Mouse (Mus musculus) lung, postnatal 10 days (tissue): ENCODE data around the gene Slc2a8.
A peak's percentile ranks its signal among the peaks of the same experiment; 100 is the strongest.

Experiments used
- DNase-seq: peaks from one replicate; pipeline ENCODE4 v3.0.0; 2021

Gene Slc2a8

DNA sequence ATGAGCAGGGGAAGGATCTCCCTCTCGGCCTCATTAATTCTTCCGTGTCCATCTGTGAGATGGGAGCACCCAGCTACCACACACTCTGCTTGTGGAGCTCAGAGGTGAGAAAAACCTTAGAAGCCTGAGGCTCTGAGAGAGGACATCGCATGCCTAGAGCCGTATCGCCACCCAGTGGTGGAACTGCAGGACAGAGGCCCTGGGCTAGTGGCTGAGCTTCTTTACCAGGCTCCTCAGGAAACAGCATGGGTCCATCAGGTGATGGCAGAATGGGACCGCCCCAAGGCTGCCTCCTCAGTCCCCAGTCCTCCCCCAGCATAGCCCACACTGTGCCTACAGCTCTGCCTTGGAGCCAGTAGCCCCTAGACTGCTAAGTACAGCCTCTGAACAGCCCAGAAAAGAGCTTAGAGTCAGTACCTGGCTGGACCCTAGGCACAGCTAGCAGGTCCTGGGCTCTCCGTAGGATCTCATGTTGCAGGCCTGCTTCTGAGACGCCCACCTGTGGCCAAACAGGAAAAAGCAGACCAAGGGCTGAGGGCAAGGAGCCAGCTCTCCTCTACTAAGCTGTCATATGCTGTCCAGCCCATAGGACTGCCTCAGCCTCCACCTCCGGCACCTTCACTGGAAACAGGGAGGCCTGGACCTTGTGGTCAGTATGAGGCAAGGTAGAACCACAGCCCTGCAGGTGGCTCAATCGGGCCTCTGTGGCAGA, 53.5 kb downstream of the Slc2a8 start:
- DNase-seq: peak; percentile 91

DNA sequence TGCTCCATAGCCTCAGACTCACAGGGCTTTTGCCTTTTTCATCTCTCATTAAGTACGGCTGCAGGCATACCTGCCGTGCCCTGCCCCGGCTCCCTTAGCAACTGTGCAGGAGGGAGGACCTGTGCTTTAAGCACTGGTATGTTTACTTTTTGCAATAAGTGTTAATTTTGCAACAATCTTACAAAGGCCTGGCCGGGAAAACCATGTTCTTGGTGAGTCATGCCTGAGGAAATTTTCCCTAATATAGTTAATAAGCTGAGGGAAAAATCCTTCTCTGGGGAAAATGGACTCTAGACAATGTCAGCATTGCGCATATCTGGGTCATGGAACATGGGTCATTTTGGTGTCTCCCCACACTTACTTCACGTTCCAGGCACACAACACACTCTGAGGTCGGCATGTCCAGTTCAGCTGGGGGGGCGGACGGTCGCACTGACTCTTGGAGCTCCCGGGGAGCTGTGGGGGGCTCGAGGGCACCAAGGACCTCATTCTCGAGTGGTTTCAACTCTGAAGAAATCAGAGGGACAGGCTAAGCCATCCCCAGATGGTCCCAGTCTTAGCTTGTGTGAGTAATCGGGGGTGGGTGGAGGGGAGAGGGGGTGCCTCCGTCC, 54.2 kb downstream of the Slc2a8 start:
- peak; percentile 56 for DNase-seq

GRCm38 (mm10) chr2:32926330-32927075, 55.4 kb downstream of the Slc2a8 start:
- no peak for DNase-seq

- no peak for DNase-seq
Measured at GRCm38 (mm10) chr2:32924306-32924844, 57.5 kb downstream of the Slc2a8 start.

GRCm38 (mm10) chr2:32923551-32924250, 58.2 kb downstream of the Slc2a8 start:
- DNase-seq: no peak
